Mouse (Mus musculus) heart, adult 2 months (tissue): ENCODE results near the gene Strbp. TPM values are rescaled to one million over a fixed set of nuclear protein-coding genes. Genes with fewer than 3 reads are reported as not detected.

Experiments
- DNase-seq, 2 experiments: peaks; one replicate each; pipeline ENCODE4 v3.0.0; 2021
- H3K27ac ChIP-seq: fragments of 200-600 bp; 2 replicates; pipeline ENCODE4 v1.8.1; 2022
- H3K27me3 ChIP-seq: fragments of 200-500 bp; 2 replicates; pipeline ENCODE4 v1.6.1; 2012; ENCODE audit warnings: mild to moderate bottlenecking, low read length, inconsistent platforms, mixed read lengths; ENCODE audit not compliant: control insufficient read depth, insufficient read depth
- H3K36me3 ChIP-seq: fragments of 200-500 bp; 2 replicates; pipeline ENCODE4 v1.6.1; 2012; ENCODE audit warnings: low read length, inconsistent platforms; ENCODE audit not compliant: control insufficient read depth, insufficient read depth
- H3K4me1 ChIP-seq: fragments of 200-500 bp; 2 replicates; pipeline ENCODE4 v1.6.1; 2011; ENCODE audit warnings: low read length; ENCODE audit not compliant: control insufficient read depth, insufficient read depth
- H3K4me3 ChIP-seq: fragments of 200-600 bp; 2 replicates; pipeline ENCODE4 v1.8.1; 2022
- H3K79me2 ChIP-seq: fragments of 200-500 bp; replicated peaks from 2 replicates; pipeline ENCODE4 v1.6.1; 2012; ENCODE audit warnings: mild to moderate bottlenecking, inconsistent platforms, low read length, moderate library complexity, mixed read lengths; ENCODE audit not compliant: control insufficient read depth, insufficient read depth
- H3K9ac ChIP-seq: fragments of 200-500 bp; 2 replicates; pipeline ENCODE4 v1.6.1; 2012; ENCODE audit warnings: low read depth, mild to moderate bottlenecking, control low read depth, inconsistent platforms, low read length, mixed read lengths
- CTCF ChIP-seq: fragments of 200-600 bp; IDR thresholded peaks from 2 replicates; pipeline ENCODE4 v1.8.1; 2022; ENCODE audit warnings: antibody characterized with exemption, mild to moderate bottlenecking, moderate library complexity
- EP300 ChIP-seq: fragments of 200-500 bp; IDR thresholded peaks from 2 replicates; pipeline ENCODE4 v1.6.1; 2011; ENCODE audit warnings: low read depth, low read length, control low read depth; ENCODE audit not compliant: insufficient read depth
- POLR2A ChIP-seq: fragments of 200-500 bp; IDR thresholded peaks from 2 replicates; pipeline ENCODE4 v1.6.1; 2011; ENCODE audit warnings: mild to moderate bottlenecking, low read depth, low read length, control low read depth; ENCODE audit not compliant: insufficient read depth
- WGBS: fragments of 180-500 bp; shearing (Covaris S2); methylation state at CpG from one replicate; pipeline ENCODE4 v1.1.7; 2018; 5-methylcytosine and 5-hydroxymethylcytosine counted together
- intact Hi-C: fragments of 180-260 bp; cut with DNase I; formaldehyde crosslinking; loops from one replicate; pipeline ENCODE4 v1.15.1; 2025
- polyA plus RNA-seq: library from polyadenylated mRNA; depleted of rRNA; stranded (reverse); fragments of >200 nt; gene quantifications from 2 replicates; pipeline ENCODE4 v1.2.3, GENCODE M21; 2012
- total RNA-seq, 2 experiments: library from RNA; stranded (reverse); gene quantifications; 2 replicates each; pipeline ENCODE4 v1.2.3; 2021

The Strbp gene
- total and polyA plus RNA-seq, 3 experiments = 1.5 to 20.0 (median 17.4) TPM

- Histone ChIP-seq H3K9ac (no peak overlapping the region), H3K27me3 (no peaks in the 10 kb centered on the region), H3K4me3 (no peak overlapping the region), H3K27ac (no peak overlapping the region), H3K79me2 (no peaks in the 10 kb centered on the region), H3K36me3 (no peaks in the 10 kb centered on the region), H3K4me1 (no peaks in the 10 kb centered on the region)
- TF ChIP-seq CTCF (no peak), EP300 (no peak), POLR2A (no peak)
- no peak for DNase-seq
- intact Hi-C loops = no loop called here
Measured at GRCm38 (mm10) chr2:37587919-37588318, 115.7 kb downstream of the Strbp start.

GRCm38 (mm10) chr2:37578185-37578584, 125.5 kb downstream of the Strbp start:
- H3K4me3 ChIP-seq = no peak overlapping the region
- DNase-seq = no peak
- H3K79me2 ChIP-seq = no peaks in the 10 kb centered on the region
- TF ChIP-seq POLR2A (no peak), CTCF (no peak), EP300 (no peak)
- 88% methylated on average over 2 of the region's 2 CpGs for WGBS
- intact Hi-C loops = no loop called here
- no peaks in the 10 kb centered on the region for H3K4me1 ChIP-seq
- H3K9ac ChIP-seq = no peak overlapping the region
- no peaks in the 10 kb centered on the region for H3K36me3 ChIP-seq
- no peak overlapping the region for H3K27ac ChIP-seq
- no peaks in the 10 kb centered on the region for H3K27me3 ChIP-seq

DNA sequence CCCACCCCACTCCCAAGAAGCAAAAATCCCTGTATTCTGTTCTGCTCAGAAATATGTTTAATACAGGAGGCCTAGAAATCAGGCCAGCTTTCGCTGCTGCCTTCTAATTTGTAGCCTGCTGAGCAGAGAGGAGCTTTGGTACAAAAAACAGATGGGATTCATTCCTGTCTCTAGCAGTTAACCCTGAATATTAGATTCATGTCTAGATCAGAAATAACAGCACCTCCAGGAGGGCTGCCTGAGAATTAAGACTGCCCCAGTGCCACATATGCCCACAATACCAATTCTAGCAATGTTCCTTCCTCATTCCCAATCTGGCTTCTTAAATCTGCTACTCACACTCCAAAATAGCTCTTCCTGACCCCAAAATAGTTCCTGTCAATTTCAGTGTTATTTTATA, 127.0 kb downstream of the Strbp start:
- intact Hi-C loops = no loop called here
- no peaks in the 10 kb centered on the region for H3K79me2 ChIP-seq
- WGBS = 96% methylated on average over 1 of the region's 1 CpGs

GRCm38 (mm10) chr2:37572141-37572540, 131.5 kb downstream of the Strbp start:
- no peaks in the 10 kb centered on the region for H3K27me3 ChIP-seq
- WGBS = 93% methylated on average over 2 of the region's 2 CpGs
- no peak for TF ChIP-seq CTCF
- TF ChIP-seq POLR2A = no peak
- no peak for TF ChIP-seq EP300
- H3K79me2 ChIP-seq = no peaks in the 10 kb centered on the region
- no peak for DNase-seq
- no peaks in the 10 kb centered on the region for H3K4me1 ChIP-seq
- H3K9ac ChIP-seq = no peak overlapping the region
- H3K27ac ChIP-seq = no peak overlapping the region
- H3K36me3 ChIP-seq = no peaks in the 10 kb centered on the region
- H3K4me3 ChIP-seq = no peak overlapping the region
- intact Hi-C loops = no loop called here

More for the DNA sequence above, 127.0 kb downstream of the Strbp start:
- TF ChIP-seq EP300 (no peak), CTCF (no peak), POLR2A (no peak)
- H3K4me3 ChIP-seq = no peak overlapping the region
- H3K27ac ChIP-seq = no peak overlapping the region
- H3K36me3 ChIP-seq = no peaks in the 10 kb centered on the region
- no peak overlapping the region for H3K9ac ChIP-seq
- H3K27me3 ChIP-seq = no peaks in the 10 kb centered on the region
- DNase-seq = no peak
- H3K4me1 ChIP-seq = no peaks in the 10 kb centered on the region

GRCm38 (mm10) chr2:37570703-37571102, 133.0 kb downstream of the Strbp start:
- no peak overlapping the region for H3K9ac ChIP-seq
- no peak overlapping the region for H3K27ac ChIP-seq
- H3K4me1 ChIP-seq = no peaks in the 10 kb centered on the region; the same call in 1 of the 2 replicates
- H3K27me3 ChIP-seq = no peaks in the 10 kb centered on the region
- intact Hi-C loops = no loop called here
- TF ChIP-seq CTCF = no peak
- TF ChIP-seq POLR2A = no peak
- TF ChIP-seq EP300 = no peak
- WGBS = 64% methylated on average over 2 of the region's 2 CpGs
- DNase-seq = no peak
- peaks cover 4% of the 10 kb centered on the region for H3K36me3 ChIP-seq
- H3K79me2 ChIP-seq = no peaks in the 10 kb centered on the region
- H3K4me3 ChIP-seq = no peak overlapping the region

DNA sequence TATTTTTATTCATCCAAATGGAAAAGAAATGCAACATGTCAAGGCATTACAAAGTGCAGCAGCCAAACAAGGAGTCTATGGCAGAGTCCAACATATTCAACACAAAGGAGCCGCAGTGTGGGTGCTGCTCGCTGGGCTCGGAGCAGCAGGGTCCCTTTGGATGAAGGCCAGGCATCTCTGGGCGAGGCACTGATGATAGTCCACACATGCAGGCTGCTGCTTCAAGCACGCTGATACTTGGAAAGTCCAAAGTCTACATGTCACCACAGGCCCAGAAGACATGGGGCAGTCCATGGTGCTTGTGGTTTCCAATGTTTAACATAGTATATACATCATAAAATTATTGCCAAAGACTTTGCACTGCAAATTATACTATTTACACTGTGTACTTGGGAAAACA, 133.8 kb downstream of the Strbp start:
- peaks cover 9% of the 10 kb centered on the region for H3K36me3 ChIP-seq
- WGBS = 69% methylated on average over 5 of the region's 5 CpGs
- intact Hi-C loops = no loop called here

DNA sequence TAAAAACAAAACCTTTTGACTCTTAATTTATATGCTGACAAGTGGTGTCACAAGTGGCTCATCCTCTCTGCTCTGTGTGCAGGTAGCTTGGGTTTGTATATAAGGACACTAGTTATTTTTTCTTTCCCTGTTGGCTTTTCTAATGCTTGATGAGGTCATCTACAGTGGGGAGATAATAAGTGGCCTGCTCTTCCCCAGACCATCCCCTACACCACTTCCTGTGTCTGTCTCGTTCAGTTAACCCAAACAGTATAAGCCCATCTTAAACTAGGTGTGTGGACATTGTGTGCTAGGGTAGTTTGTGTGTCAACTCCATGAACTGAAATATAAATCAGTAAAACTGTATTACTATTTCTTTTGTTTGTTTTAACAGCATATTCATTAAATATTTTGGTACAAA, 137.6 kb downstream of the Strbp start:
- DNase-seq = no peak
- intact Hi-C loops = no loop called here
- H3K9ac ChIP-seq = no peak overlapping the region
- WGBS = 45% methylated on average over 1 of the region's 1 CpGs
- TF ChIP-seq EP300 = no peak
- TF ChIP-seq POLR2A = no peak
- no peak for TF ChIP-seq CTCF
- H3K4me1 ChIP-seq = peaks cover 1% of the 10 kb centered on the region
- H3K27ac ChIP-seq = no peak overlapping the region
- H3K79me2 ChIP-seq = no peaks in the 10 kb centered on the region
- H3K4me3 ChIP-seq = no peak overlapping the region
- peaks cover 22% of the 10 kb centered on the region for H3K36me3 ChIP-seq
- no peaks in the 10 kb centered on the region for H3K27me3 ChIP-seq

More for the DNA sequence above, 133.8 kb downstream of the Strbp start:
- Histone ChIP-seq H3K79me2 (no peaks in the 10 kb centered on the region), H3K4me1 (peaks cover under 1% of the 10 kb centered on the region), H3K27me3 (no peaks in the 10 kb centered on the region), H3K4me3 (no peak overlapping the region), H3K27ac (no peak overlapping the region), H3K9ac (no peak overlapping the region)
- no peak for DNase-seq
- TF ChIP-seq POLR2A (no peak), CTCF (no peak), EP300 (no peak)
